Mouse (Mus musculus): ENCODE results near the gene Armc9.

Armc9 gene

GRCm38 (mm10) chr1:86154133-86154823, at the start of gene Armc9:
Gene Armc9, plus strand, starts transcription at chr1:86154780.
- DNase-seq, result peak; percentile 97

GRCm38 (mm10) chr1:86105054-86105453, 49.5 kb upstream of the Armc9 start:
- no peak for DNase-seq

GRCm38 (mm10) chr1:86111779-86112178, 42.8 kb upstream of the Armc9 start, which contains the start of gene Htr2b:
Gene Htr2b, minus strand, starts transcription at chr1:86111970.
- DNase-seq, result peak; percentile 26

- no peak for DNase-seq
These were observed 40.4 kb upstream of the Armc9 start for GRCm38 (mm10) chr1:86114141-86114540.

GRCm38 (mm10) chr1:86119549-86119948, 35.0 kb upstream of the Armc9 start:
- DNase-seq, result no peak

GRCm38 (mm10) chr1:86126036-86126435, 28.5 kb upstream of the Armc9 start:
- no peak for DNase-seq

GRCm38 (mm10) chr1:86133337-86133736, 21.2 kb upstream of the Armc9 start, which contains the start of gene Gm21972:
Gene Gm21972, plus strand, starts transcription at chr1:86133637.
- DNase-seq, result no peak

GRCm38 (mm10) chr1:86135315-86135714, 19.3 kb upstream of the Armc9 start:
- DNase-seq, result no peak

- peak; percentile 70 for DNase-seq
These were observed 13.5 kb upstream of the Armc9 start for GRCm38 (mm10) chr1:86141081-86141480.

GRCm38 (mm10) chr1:86143165-86143564, 11.4 kb upstream of the Armc9 start:
- DNase-seq, result no peak

- DNase-seq, result peak; percentile 28
These were observed 10.3 kb upstream of the Armc9 start for GRCm38 (mm10) chr1:86144001-86144944.

- no peak for DNase-seq
These were observed 8.3 kb upstream of the Armc9 start for GRCm38 (mm10) chr1:86146293-86146692.

- DNase-seq, result no peak
These were observed 7.0 kb upstream of the Armc9 start for GRCm38 (mm10) chr1:86147557-86147956.

GRCm38 (mm10) chr1:86148161-86148560, 6.4 kb upstream of the Armc9 start:
- DNase-seq, result no peak

- no peak for DNase-seq
These were observed 3.7 kb upstream of the Armc9 start for GRCm38 (mm10) chr1:86150929-86151328.

- no peak for DNase-seq
These were observed 3.2 kb upstream of the Armc9 start for GRCm38 (mm10) chr1:86151376-86151775.

GRCm38 (mm10) chr1:86152618-86153017, 2.0 kb upstream of the Armc9 start:
- DNase-seq, result peak; percentile 7

- no peak for DNase-seq
These were observed 214 bp downstream of the Armc9 start for GRCm38 (mm10) chr1:86154824-86155164.

- DNase-seq, result no peak
These were observed 1.5 kb downstream of the Armc9 start for GRCm38 (mm10) chr1:86156075-86156474.

GRCm38 (mm10) chr1:86156595-86156994, 2.0 kb downstream of the Armc9 start:
- peak; percentile 20 for DNase-seq

- DNase-seq, result no peak
These were observed 5.5 kb downstream of the Armc9 start for GRCm38 (mm10) chr1:86160059-86160458.

GRCm38 (mm10) chr1:86160479-86160878, 5.9 kb downstream of the Armc9 start:
- no peak for DNase-seq

GRCm38 (mm10) chr1:86161061-86161460, 6.5 kb downstream of the Armc9 start:
- no peak for DNase-seq

GRCm38 (mm10) chr1:86174602-86175001, 20.0 kb downstream of the Armc9 start:
- no peak for DNase-seq

Data from retina, postnatal 1 day (tissue).